Mouse (Mus musculus) small intestine, adult 2 months (tissue): ENCODE measurements around the gene Il18rap.

Source experiments
- CTCF ChIP-seq: fragments of 200-500 bp; IDR thresholded peaks from 2 replicates; pipeline ENCODE4 v1.5.1; 2012; ENCODE audit warnings: low read depth, mild to moderate bottlenecking, control low read depth, inconsistent platforms, low read length, moderate library complexity, mixed read lengths; ENCODE audit not compliant: insufficient replicate concordance, insufficient read length; ENCODE audit errors: extremely low read depth
- POLR2A ChIP-seq: fragments of 200-500 bp; IDR thresholded peaks from 2 replicates; pipeline ENCODE4 v1.6.1; 2012; ENCODE audit warnings: low read depth, mild to moderate bottlenecking, control low read depth, inconsistent platforms, low read length, moderate library complexity

DNA sequence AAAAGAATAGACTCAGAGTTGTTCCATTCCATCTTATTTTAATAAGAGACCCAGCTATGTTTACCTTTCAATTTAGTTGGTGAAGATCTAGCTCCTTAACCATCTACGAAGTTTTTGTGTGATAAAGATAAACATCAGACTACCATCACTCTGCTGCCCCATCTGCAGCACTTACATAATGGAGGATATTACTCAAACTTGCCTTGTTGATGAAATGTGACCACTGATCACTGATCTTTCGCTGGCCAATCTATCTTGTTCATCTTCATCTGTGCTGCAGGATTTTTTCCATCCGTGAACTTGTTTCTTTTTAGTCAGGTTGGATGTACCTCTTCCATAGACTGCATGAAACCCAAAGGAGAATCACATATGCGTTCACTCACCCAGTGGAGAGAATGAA lies 20.6 kb upstream of the Il18rap start:
- TF ChIP-seq POLR2A (no peak), CTCF (no peak)
